Mouse (Mus musculus) liver, embryonic 14.5 days (tissue): ENCODE results near the gene Nudt7. TPM values are rescaled to one million over a fixed set of nuclear protein-coding genes. Genes with fewer than 3 reads are reported as not detected.

Experiments used
- ATAC-seq: fragments of 200-750 bp; cut with Nextera tagmentation; 2 replicates; pipeline ENCODE4 v1.8.0; 2017; ENCODE audit warnings: moderate number of reproducible peaks, mild to moderate bottlenecking, moderate library complexity; ENCODE audit not compliant: insufficient read depth
- DNase-seq, 3 experiments: peaks; one replicate each; pipeline ENCODE4 v3.0.0-alpha.2; 2012 to 2013; ENCODE audit warnings: low read depth in 3 of 3, low spot score in 3 of 3
- H3K27ac ChIP-seq: fragments of 300-500 bp; sonication (generic); 2 replicates; pipeline ENCODE4 v1.5.1; 2014; ENCODE audit warnings: moderate library complexity, mild to moderate bottlenecking, control low read depth, inconsistent platforms
- H3K27me3 ChIP-seq: fragments of 300-500 bp; sonication (generic); 2 replicates; pipeline ENCODE4 v1.6.1; 2014; ENCODE audit warnings: mild to moderate bottlenecking, low read length, moderate library complexity; ENCODE audit not compliant: control insufficient read depth, insufficient read depth
- H3K36me3 ChIP-seq: fragments of 300-500 bp; sonication (generic); replicated peaks from 2 replicates; pipeline ENCODE4 v1.6.1; 2014; ENCODE audit warnings: low read depth; ENCODE audit not compliant: control insufficient read depth, insufficient read depth
- H3K4me1 ChIP-seq, 2 experiments: fragments of 200-500 bp in 1 of 2; fragments of 300-500 bp in 1 of 2; sonication (generic) in 1 of 2; replicated peaks; 2 replicates each; pipeline ENCODE4 v1.6.1; 2012 to 2014; ENCODE audit warnings: antibody characterized with exemption in 1 of 2, inconsistent platforms in 1 of 2, low read length in 1 of 2; ENCODE audit not compliant: control insufficient read depth in 2 of 2, insufficient read depth in 2 of 2
- H3K4me2 ChIP-seq: fragments of 300-500 bp; sonication (generic); 2 replicates; pipeline ENCODE4 v1.6.1; 2014; ENCODE audit warnings: low read depth, mild to moderate bottlenecking, control low read depth, moderate library complexity
- H3K4me3 ChIP-seq, 2 experiments: fragments of 200-500 bp in 1 of 2; fragments of 300-500 bp in 1 of 2; sonication (generic) in 1 of 2; 2 replicates each; pipeline ENCODE4 v1.5.1; 2012 to 2014; ENCODE audit warnings: low read depth in 2 of 2, low read length in 2 of 2, mild to moderate bottlenecking in 2 of 2, control low read depth in 1 of 2, inconsistent platforms in 1 of 2, moderate library complexity in 1 of 2; ENCODE audit not compliant: insufficient read depth in 1 of 2
- H3K9ac ChIP-seq: fragments of 300-500 bp; sonication (generic); replicated peaks from 2 replicates; pipeline ENCODE4 v1.6.1; 2014; ENCODE audit warnings: mild to moderate bottlenecking, control low read depth, moderate library complexity
- H3K9me3 ChIP-seq: fragments of 300-500 bp; sonication (generic); 2 replicates; pipeline ENCODE4 v1.6.1; 2016; ENCODE audit warnings: low read length, mixed read lengths; ENCODE audit not compliant: control insufficient read depth
- CTCF ChIP-seq: IDR thresholded peaks from 2 replicates; pipeline ENCODE4 v1.5.1; 2016; ENCODE audit warnings: antibody characterized with exemption, low read depth, control low read depth
- EP300 ChIP-seq: IDR thresholded peaks from 2 replicates; pipeline ENCODE4 v1.6.1; 2016; ENCODE audit warnings: antibody characterized with exemption, low read depth
- WGBS: fragments of 180-500 bp; shearing (Covaris S2); extraction: QIAGEN DNeasy Blood & Tissue Kit; methylation state at CpG from one replicate; pipeline ENCODE4 v1.1.7; 2014; ENCODE audit not compliant: insufficient replicate concordance; 5-methylcytosine and 5-hydroxymethylcytosine counted together
- polyA plus RNA-seq, 2 experiments: library from polyadenylated mRNA; depleted of rRNA in 1 of 2; stranded (reverse) in 1 of 2; unstranded in 1 of 2; fragments of >200 nt; fragmentation: Nextera tagmentation in 1 of 2; extraction: Ambion mirVana in 1 of 2; gene quantifications; 2 replicates each; pipeline versions ENCODE4 v1.2.1 to v1.2.3; 2012 to 2014

Nudt7 gene
- polyA plus RNA-seq, 2 experiments = 9.0 to 18.9 TPM

- Histone ChIP-seq H3K4me2 (no peak overlapping the region), H3K27me3 (no peaks in the 10 kb centered on the region), H3K4me3 (no peak overlapping the region), H3K36me3 (no peaks in the 10 kb centered on the region), H3K27ac (no peak overlapping the region), H3K9ac (no peak overlapping the region), H3K9me3 (no peaks in the 10 kb centered on the region), H3K4me1 (no peaks in the 10 kb centered on the region)
- WGBS = 66% methylated on average over 3 of the region's 3 CpGs
- TF ChIP-seq CTCF = no peak
- TF ChIP-seq EP300 = no peak
- ATAC-seq (no peak), DNase-seq (no peak)
Observed at GRCm38 (mm10) chr8:114159666-114160065, 26.3 kb downstream of the Nudt7 start.

- Histone ChIP-seq H3K9me3 (no peaks in the 10 kb centered on the region), H3K4me1 (no peaks in the 10 kb centered on the region), H3K9ac (no peak overlapping the region), H3K4me2 (no peak overlapping the region), H3K4me3 (no peak overlapping the region), H3K27me3 (no peaks in the 10 kb centered on the region), H3K36me3 (no peaks in the 10 kb centered on the region), H3K27ac (no peak overlapping the region)
- DNase-seq = no peak
- 57% methylated on average over 3 of the region's 3 CpGs for WGBS
- no peak for TF ChIP-seq CTCF
- no peak for TF ChIP-seq EP300
- no peak for ATAC-seq
Observed at GRCm38 (mm10) chr8:114163871-114164270, 30.5 kb downstream of the Nudt7 start.

GRCm38 (mm10) chr8:114164444-114165096 is 31.2 kb downstream of the Nudt7 start:
- 59% methylated on average over 6 of the region's 6 CpGs for WGBS

GRCm38 (mm10) chr8:114165741-114166140 is 32.4 kb downstream of the Nudt7 start:
- Histone ChIP-seq H3K27me3 (no peaks in the 10 kb centered on the region), H3K9ac (no peak overlapping the region), H3K9me3 (no peaks in the 10 kb centered on the region), H3K4me2 (no peak overlapping the region), H3K36me3 (no peaks in the 10 kb centered on the region), H3K4me3 (no peak overlapping the region), H3K27ac (no peak overlapping the region), H3K4me1 (no peaks in the 10 kb centered on the region)
- 41% methylated on average over 2 of the region's 2 CpGs for WGBS
- no peak for DNase-seq
- no peak for TF ChIP-seq CTCF
- TF ChIP-seq EP300 = no peak
- no peak for ATAC-seq

More at GRCm38 (mm10) chr8:114164444-114165096, 31.2 kb downstream of the Nudt7 start:
- TF ChIP-seq EP300 (no peak), CTCF (no peak)
- Histone ChIP-seq H3K36me3 (no peaks in the 10 kb centered on the region), H3K4me2 (no peak overlapping the region), H3K4me3 (no peak overlapping the region), H3K27ac (no peak overlapping the region), H3K27me3 (no peaks in the 10 kb centered on the region), H3K9ac (no peak overlapping the region), H3K4me1 (no peaks in the 10 kb centered on the region), H3K9me3 (no peaks in the 10 kb centered on the region)
- ATAC-seq (no peak), DNase-seq (no peak)

- Histone ChIP-seq H3K4me1 (no peaks in the 10 kb centered on the region), H3K27me3 (no peaks in the 10 kb centered on the region), H3K4me2 (no peak overlapping the region), H3K9me3 (no peaks in the 10 kb centered on the region), H3K27ac (no peak overlapping the region), H3K4me3 (no peak overlapping the region), H3K36me3 (no peaks in the 10 kb centered on the region), H3K9ac (no peak overlapping the region)
- TF ChIP-seq CTCF (peak; percentile 44), EP300 (no peak)
- WGBS = 55% methylated on average over 3 of the region's 3 CpGs
- DNase-seq = no peak
- ATAC-seq = no peak
Observed at GRCm38 (mm10) chr8:114176721-114177120, 43.4 kb downstream of the Nudt7 start.
